Mouse (Mus musculus) neutrophil, adult 5-6 weeks (primary cell): Measurements from ENCODE around the gene Thegl. TPM values are rescaled to one million over a fixed set of nuclear protein-coding genes. Genes with fewer than 3 reads are reported as not detected.

ENCODE experiments used
- ATAC-seq: fragments of 151-379, 151-347 bp; 2 replicates; pipeline ENCODE4 v1.8.0; 2017; ENCODE audit warnings: mild to moderate bottlenecking, moderate TSS enrichment; ENCODE audit not compliant: insufficient number of reproducible peaks, poor library complexity, low FRiP score, severe bottlenecking; ENCODE audit errors: extremely low read depth
- total RNA-seq: library from RNA; stranded (forward); fragments of 200-1000 nt; gene quantifications from 2 replicates; pipeline ENCODE4 v1.2.3, GENCODE M21; 2017

Thegl gene
- total RNA-seq, 1 experiment from 2014 or later, result not detected

DNA sequence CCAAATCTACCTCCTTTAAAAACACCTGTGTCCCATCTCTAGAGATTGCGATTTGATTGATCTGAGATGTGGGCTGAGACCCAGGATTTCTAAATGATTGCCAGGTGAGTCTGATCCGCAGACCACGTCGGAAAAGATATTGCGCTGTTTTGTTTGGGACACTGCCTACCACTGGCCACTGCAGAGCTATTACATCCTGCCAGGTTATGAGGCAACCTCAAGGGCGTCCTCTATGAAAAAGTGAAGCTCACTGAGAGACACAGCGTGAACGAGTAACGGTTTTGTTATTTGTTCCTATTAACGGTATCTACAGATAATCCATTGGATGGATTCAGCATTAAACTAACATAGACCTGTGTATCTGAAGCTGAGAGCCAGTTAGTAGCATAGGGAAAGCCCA, 22.6 kb downstream of the Thegl start:
- ATAC-seq, result peak; percentile 53; the same call in 1 of the 2 replicates

- no peak for ATAC-seq
These were observed 23.6 kb downstream of the Thegl start for GRCm38 (mm10) chr5:77039391-77039790.

GRCm38 (mm10) chr5:77044362-77044761, 28.5 kb downstream of the Thegl start:
- no peak for ATAC-seq

GRCm38 (mm10) chr5:77052616-77053015, 36.8 kb downstream of the Thegl start:
- ATAC-seq, result no peak

GRCm38 (mm10) chr5:77056881-77057440, 41.1 kb downstream of the Thegl start:
- no peak for ATAC-seq

GRCm38 (mm10) chr5:77060363-77060762, 44.5 kb downstream of the Thegl start:
- ATAC-seq, result no peak

- ATAC-seq, result peak; percentile 53
These were observed 45.7 kb downstream of the Thegl start for GRCm38 (mm10) chr5:77061372-77062038.

DNA sequence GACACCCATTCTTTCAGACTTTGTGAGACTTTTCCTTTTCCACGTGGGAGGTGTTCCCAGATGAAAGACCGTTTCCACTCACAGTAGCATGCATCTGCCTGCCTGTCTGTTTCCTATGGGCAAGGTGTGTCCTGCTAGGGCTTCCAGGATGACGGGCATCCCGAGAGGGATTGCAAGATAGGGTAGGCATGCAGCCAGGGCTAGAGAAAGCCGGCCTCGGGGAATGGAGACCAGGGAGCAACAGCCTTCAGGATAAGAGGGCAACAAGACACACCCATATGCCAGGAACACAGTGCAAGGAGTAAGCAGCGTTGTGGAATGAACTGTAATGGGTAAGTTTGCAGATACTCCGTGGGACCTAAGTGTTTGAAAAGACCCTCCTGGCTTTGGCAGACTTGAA, 51.5 kb downstream of the Thegl start:
- no peak for ATAC-seq

- no peak for ATAC-seq
These were observed 55.2 kb downstream of the Thegl start for GRCm38 (mm10) chr5:77070987-77071386.

DNA sequence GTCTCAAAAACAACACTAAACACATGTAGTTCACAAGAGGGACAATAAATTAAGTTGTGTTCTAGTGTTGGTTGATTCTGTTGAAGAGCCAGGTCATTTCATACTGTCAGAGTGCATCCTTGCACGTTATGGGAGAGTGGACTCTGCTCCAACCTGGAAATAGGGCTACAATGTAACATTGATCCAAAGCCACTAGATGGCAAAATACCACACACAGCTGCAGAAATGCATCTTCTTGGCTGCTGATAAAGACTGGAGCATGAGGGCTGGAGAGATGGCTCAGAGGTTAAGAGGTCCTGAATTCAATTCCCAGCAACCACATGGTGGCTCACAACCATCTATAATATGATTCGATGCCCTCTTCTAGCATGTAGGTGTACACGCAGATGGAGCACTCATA, 55.8 kb downstream of the Thegl start:
- ATAC-seq, result no peak

- no peak for ATAC-seq
These were observed 58.0 kb downstream of the Thegl start for GRCm38 (mm10) chr5:77073794-77074193.

DNA sequence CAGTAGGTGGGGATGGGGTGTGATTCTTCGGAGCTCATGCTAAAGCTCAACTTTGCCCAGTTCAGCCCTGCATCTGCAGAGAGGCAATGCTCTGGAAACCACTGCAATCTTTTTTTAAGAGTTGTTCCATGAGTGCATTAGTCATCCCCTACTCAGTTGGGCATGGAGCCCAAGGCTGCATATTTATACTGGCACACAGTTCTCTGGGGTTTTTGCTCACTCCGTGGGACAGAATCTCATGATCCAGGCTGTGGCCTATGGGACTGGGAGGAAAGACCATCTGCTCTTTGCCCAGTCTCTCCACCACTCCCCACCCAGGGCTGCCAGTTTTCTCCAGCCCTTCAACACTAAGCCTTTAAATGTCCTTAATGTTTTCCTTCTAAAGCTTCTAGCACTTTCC, 59.1 kb downstream of the Thegl start:
- no peak for ATAC-seq

DNA sequence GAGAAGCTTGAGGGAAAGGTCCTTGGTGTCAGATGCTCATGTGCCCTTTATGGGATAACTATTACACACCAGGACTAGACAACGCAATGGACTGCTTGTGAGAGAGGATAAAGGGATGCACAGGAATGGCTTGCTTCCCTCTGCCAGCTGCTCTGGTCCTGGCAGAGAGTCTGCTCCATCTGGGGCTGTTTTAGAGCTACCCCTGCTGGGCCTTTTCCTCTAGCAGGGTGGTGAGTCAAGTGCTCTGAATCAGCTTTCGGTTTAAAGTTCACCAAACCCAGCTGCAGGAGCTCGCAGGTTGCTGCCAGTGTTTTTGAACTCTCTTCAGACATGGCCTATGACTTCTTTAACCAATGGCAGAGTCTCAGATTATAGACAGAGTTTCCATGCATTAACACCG, 60.1 kb downstream of the Thegl start:
- ATAC-seq, result no peak

DNA sequence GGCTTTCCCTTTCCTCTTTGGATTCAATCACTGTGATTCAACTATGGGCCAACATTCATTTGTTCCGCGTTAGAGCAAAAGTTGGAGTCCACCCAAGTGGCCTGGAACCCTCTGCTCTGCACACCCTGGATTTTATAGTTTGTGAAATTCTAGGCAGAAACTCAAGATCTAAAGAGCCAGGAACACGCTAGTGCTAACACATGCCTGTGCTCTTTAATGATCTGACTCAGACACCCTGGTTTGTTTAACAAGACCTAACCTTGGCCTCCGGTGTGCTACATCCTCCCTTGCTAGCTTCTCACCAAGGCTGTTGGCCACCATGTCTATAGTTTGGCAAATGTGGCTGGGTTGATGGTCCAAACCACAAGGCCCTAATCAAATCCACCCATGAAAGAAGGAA, 64.9 kb downstream of the Thegl start:
- ATAC-seq, result no peak

GRCm38 (mm10) chr5:77082735-77083134, 66.9 kb downstream of the Thegl start:
- ATAC-seq, result no peak

DNA sequence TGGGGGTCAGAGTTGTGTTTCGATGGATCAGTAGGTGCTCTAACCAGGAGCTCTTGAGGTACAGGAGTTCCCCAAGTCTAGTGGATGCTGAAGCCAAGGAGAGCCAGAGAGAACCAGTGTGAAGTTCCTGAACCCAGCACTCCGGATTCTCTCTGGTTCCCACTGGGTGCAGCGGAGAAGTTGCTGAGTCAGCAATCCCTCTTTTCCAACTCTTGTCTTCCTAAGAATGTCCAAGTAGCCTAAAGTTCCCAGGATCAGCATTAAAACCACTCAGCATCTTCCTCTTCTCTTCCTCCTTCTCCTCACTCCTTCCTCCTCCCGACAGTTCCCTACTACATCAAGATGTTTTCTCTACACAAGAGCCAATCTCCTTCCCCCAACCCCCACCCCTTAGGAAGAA, 68.6 kb downstream of the Thegl start:
- no peak for ATAC-seq

DNA sequence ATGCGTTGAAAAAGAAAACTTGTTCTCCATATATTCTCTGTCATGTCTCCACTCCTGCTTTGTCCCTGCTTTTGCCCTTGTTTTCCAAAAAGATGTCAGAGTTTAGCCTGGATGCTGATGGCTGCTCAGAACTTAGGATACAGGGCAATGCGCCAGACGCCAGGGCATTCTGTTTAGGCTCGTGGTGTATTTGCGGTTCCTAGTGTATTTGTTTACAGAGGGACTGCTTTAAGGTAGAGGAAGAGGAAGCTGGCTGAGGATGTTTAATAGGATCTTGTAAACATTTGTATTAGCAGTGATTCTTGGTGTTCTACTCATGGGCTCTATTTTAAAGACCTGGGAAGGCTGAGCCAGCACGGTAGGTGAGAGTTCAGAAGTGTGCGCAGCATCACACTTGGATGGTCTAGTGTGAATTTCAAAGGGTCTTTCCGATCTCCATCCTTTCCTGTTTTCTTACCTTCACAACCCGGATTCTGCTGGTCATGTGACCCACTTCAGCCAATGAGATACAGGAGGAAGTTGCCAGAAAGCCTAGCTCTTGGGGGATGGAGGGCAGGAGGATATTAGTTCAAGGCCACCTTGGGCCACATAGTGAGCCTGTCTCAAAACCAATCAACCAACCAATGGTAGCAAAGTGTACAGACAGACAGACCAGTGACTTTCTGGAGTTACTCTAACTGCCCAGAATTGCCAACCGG, 70.1 kb downstream of the Thegl start:
- ATAC-seq, result no peak

GRCm38 (mm10) chr5:77086541-77086940, 70.7 kb downstream of the Thegl start:
- no peak for ATAC-seq

- no peak for ATAC-seq
These were observed 71.3 kb downstream of the Thegl start for GRCm38 (mm10) chr5:77087122-77087521.

- ATAC-seq, result peak; percentile 53; the same call in 1 of the 2 replicates
These were observed 73.5 kb downstream of the Thegl start for GRCm38 (mm10) chr5:77089294-77089693.
